Mouse (Mus musculus) CH12.LX (cell line): Measurements from ENCODE around the gene Arhgef11. TPM values are rescaled to one million over a fixed set of nuclear protein-coding genes. Genes with fewer than 3 reads are reported as not detected.
"Not testable (repeated sequence)": the region's sequence is repeated elsewhere in the genome, so short reads cannot be mapped to it uniquely, and the experiment has no call there.

ENCODE experiments used
- DNase-seq: peaks from one replicate; pipeline ENCODE4 v3.0.0-alpha.2; 2013; ENCODE audit errors: extremely low read depth
- H3K27ac ChIP-seq: 2 replicates; pipeline ENCODE4 v1.5.1; 2012; ENCODE audit warnings: low read depth, mild to moderate bottlenecking, control low read depth, moderate library complexity; ENCODE audit not compliant: insufficient read depth
- H3K27me3 ChIP-seq: replicated peaks from 2 replicates; pipeline ENCODE3; 2012; ENCODE audit warnings: inconsistent platforms
- H3K36me3 ChIP-seq, 2 experiments: replicated peaks in 1 of 2; 2 replicates each; pipeline versions ENCODE3 to v1.6.1; 2012; ENCODE audit warnings: inconsistent platforms in 1 of 2, low read length in 1 of 2, mild to moderate bottlenecking in 1 of 2, mixed read lengths in 1 of 2, moderate library complexity in 1 of 2; ENCODE audit not compliant: control insufficient read depth in 1 of 2, insufficient read depth in 1 of 2
- H3K4me1 ChIP-seq, 2 experiments: 2 replicates each; pipeline ENCODE4 v1.6.1; 2012; ENCODE audit warnings: inconsistent platforms in 1 of 2, moderate library complexity in 1 of 2; ENCODE audit not compliant: insufficient read depth in 2 of 2, control insufficient read depth in 1 of 2
- H3K4me2 ChIP-seq: 2 replicates; pipeline ENCODE4 v1.6.1; 2012; ENCODE audit warnings: low read depth, mild to moderate bottlenecking, control low read depth; ENCODE audit not compliant: poor library complexity, insufficient read depth, severe bottlenecking
- H3K4me3 ChIP-seq, 3 experiments: fragments of 150-350 bp in 1 of 3; sonication (generic) in 1 of 3; replicated peaks in 1 of 3; 2 replicates each; pipeline versions ENCODE3 to v1.5.1; 2011 to 2012; ENCODE audit warnings: low read depth in 2 of 3, low read length in 2 of 3, mild to moderate bottlenecking in 2 of 3, moderate library complexity in 2 of 3, control low read depth in 1 of 3, improper control_type of control experiment in 1 of 3, inconsistent platforms in 1 of 3, mixed read lengths in 1 of 3; ENCODE audit not compliant: poor library complexity in 1 of 3
- H3K79me2 ChIP-seq: replicated peaks from 2 replicates; pipeline ENCODE4 v1.6.1; 2012; ENCODE audit warnings: mild to moderate bottlenecking, moderate library complexity; ENCODE audit not compliant: control insufficient read depth, poor library complexity, insufficient read depth, severe bottlenecking; ENCODE audit errors: extremely low read depth
- H3K9ac ChIP-seq: 2 replicates; pipeline ENCODE4 v1.6.1; 2012; ENCODE audit warnings: low read depth, mild to moderate bottlenecking, control low read depth, moderate library complexity; ENCODE audit not compliant: insufficient read depth
- H3K9me3 ChIP-seq: replicated peaks from 2 replicates; pipeline ENCODE3; 2012; ENCODE audit warnings: low read length, inconsistent platforms, mixed read lengths
- CHD1 ChIP-seq: IDR thresholded peaks from 2 replicates; pipeline ENCODE4 v1.6.1; 2012; ENCODE audit warnings: low read depth, low read length, improper control_type of control experiment, inconsistent platforms
- CHD2 ChIP-seq: IDR thresholded peaks from 2 replicates; pipeline ENCODE4 v1.6.1; 2011; ENCODE audit warnings: low read length, improper control_type of control experiment
- CTCF ChIP-seq, 2 experiments: IDR thresholded peaks in 1 of 2; conservative IDR thresholded peaks in 1 of 2; 2 replicates each; pipeline ENCODE4 v1.5.1; 2011 to 2012; ENCODE audit warnings: low read depth in 2 of 2, low read length in 2 of 2, improper control_type of control experiment in 1 of 2, inconsistent platforms in 1 of 2, mild to moderate bottlenecking in 1 of 2, moderate library complexity in 1 of 2
- ELF1 ChIP-seq: IDR thresholded peaks from 2 replicates; pipeline ENCODE4 v1.6.1; 2014; ENCODE audit warnings: low read depth, mild to moderate bottlenecking, inconsistent platforms, low read length, improper control_type of control experiment
- EP300 ChIP-seq: IDR thresholded peaks from 2 replicates; pipeline ENCODE4 v1.6.1; 2011; ENCODE audit warnings: low read length, improper control_type of control experiment
- GABPA ChIP-seq: IDR thresholded peaks from 2 replicates; pipeline ENCODE4 v1.6.1; 2012; ENCODE audit warnings: low read depth, low read length, improper control_type of control experiment, inconsistent platforms; ENCODE audit not compliant: insufficient replicate concordance
- KAT2A ChIP-seq: IDR thresholded peaks from 2 replicates; pipeline ENCODE4 v1.6.1; 2012; ENCODE audit warnings: low read length, improper control_type of control experiment, inconsistent platforms; ENCODE audit not compliant: insufficient replicate concordance
- MAX ChIP-seq: IDR thresholded peaks from 2 replicates; pipeline ENCODE4 v1.6.1; 2011; ENCODE audit warnings: low read length, improper control_type of control experiment
- MEF2A ChIP-seq: IDR thresholded peaks from 2 replicates; pipeline ENCODE4 v1.6.1; 2014; ENCODE audit warnings: low read depth, mild to moderate bottlenecking, inconsistent platforms, low read length, improper control_type of control experiment, borderline replicate concordance
- MXI1 ChIP-seq: IDR thresholded peaks from 2 replicates; pipeline ENCODE4 v1.6.1; 2011; ENCODE audit warnings: mild to moderate bottlenecking, low read depth, low read length, improper control_type of control experiment
- MYC ChIP-seq: IDR thresholded peaks from 2 replicates; pipeline ENCODE4 v1.6.1; 2011; ENCODE audit warnings: low read depth, mild to moderate bottlenecking, improper control_type of control experiment, low read length
- SIN3A ChIP-seq: IDR thresholded peaks from 2 replicates; pipeline ENCODE4 v1.6.1; 2012; ENCODE audit warnings: low read length, improper control_type of control experiment, inconsistent platforms
- TBP ChIP-seq: conservative IDR thresholded peaks from 2 replicates; pipeline ENCODE4 v1.6.1; 2011; ENCODE audit warnings: low read depth, low read length, improper control_type of control experiment
- TCF12 ChIP-seq: IDR thresholded peaks from 2 replicates; pipeline ENCODE4 v1.6.1; 2014; ENCODE audit warnings: low read depth, mild to moderate bottlenecking, inconsistent platforms, low read length, improper control_type of control experiment
- USF1 ChIP-seq: IDR thresholded peaks from 2 replicates; pipeline ENCODE4 v1.6.1; 2014; ENCODE audit warnings: low read depth, mild to moderate bottlenecking, inconsistent platforms, low read length, improper control_type of control experiment
- USF2 ChIP-seq: conservative IDR thresholded peaks from 2 replicates; pipeline ENCODE4 v1.6.1; 2011; ENCODE audit warnings: low read depth, low read length, improper control_type of control experiment
- ZNF384 ChIP-seq: IDR thresholded peaks from 2 replicates; pipeline ENCODE4 v1.6.1; 2012; ENCODE audit warnings: low read depth, low read length, improper control_type of control experiment, inconsistent platforms
- dilution Hi-C: fragments of 300-500 bp; cut with MboI; formaldehyde crosslinking; loops from 2 replicates; pipeline ENCODE4 v1.14.3; 2020; ENCODE audit warnings: low sequenced_read_pairs; ENCODE audit not compliant: extremely low pct_unique_long_range_greater_than_20kb, extremely low pct_ligation_motif_present
- in situ Hi-C: fragments of 300-500 bp; cut with MboI; formaldehyde crosslinking; loops from 3 replicates; pipeline ENCODE4 v1.14.3; 2019; ENCODE audit warnings: low sequenced_read_pairs, low pct_ligation_motif_present, low pct_unique_long_range_greater_than_20kb, mixed read lengths
- polyA plus RNA-seq: library from polyadenylated mRNA; unstranded; fragments of >175 nt; gene quantifications from 2 replicates; pipeline ENCODE4 v1.2.1, GENCODE M21; 2012; ENCODE audit warnings: low read depth; ENCODE audit not compliant: insufficient read length
- total RNA-seq, 2 experiments: library from RNA; depleted of rRNA; stranded (reverse); fragments of 300-350 nt in 1 of 2; fragments of >200 nt in 1 of 2; gene quantifications; 2 replicates each; pipeline ENCODE4 v1.2.3; 2012 to 2014

Gene Arhgef11
- total and polyA plus RNA-seq, 3 experiments, result 5.6 to 11.7 (median 8.7) TPM

GRCm38 (mm10) chr3:87582259-87582658 is 35.1 kb upstream of the Arhgef11 start:
- Histone ChIP-seq H3K27me3 (no peaks in the 10 kb centered on the region), H3K4me2 (no peak overlapping the region), H3K4me1 (no peaks in the 10 kb centered on the region), H3K36me3 (no peaks in the 10 kb centered on the region), H3K79me2 (no peaks in the 10 kb centered on the region), H3K27ac (no peak overlapping the region), H3K4me3 (no peak overlapping the region), H3K9ac (no peak overlapping the region), H3K9me3 (peaks cover 17% of the 10 kb centered on the region)
- in situ Hi-C loops (no loop called here), dilution Hi-C loops (no loop called here)
- no peak for DNase-seq
- TF ChIP-seq MYC (no peak), MAX (no peak), ZNF384 (no peak), CTCF (conservative IDR thresholded peaks at IDR 0.05 in 1 of 2, IDR thresholded peaks at IDR 0.05 in 1 of 2; ENCODE audit: low read depth in 2 of 2, low read length in 2 of 2) (no peak)

GRCm38 (mm10) chr3:87593793-87594192 is 23.6 kb upstream of the Arhgef11 start:
- in situ Hi-C loops (no loop called here), dilution Hi-C loops (no loop called here)
- Histone ChIP-seq H3K4me3 (no peak overlapping the region), H3K27ac (no peak overlapping the region), H3K9ac (no peak overlapping the region), H3K27me3 (peaks cover 3% of the 10 kb centered on the region), H3K36me3 (no peaks in the 10 kb centered on the region), H3K4me2 (no peak overlapping the region), H3K79me2 (no peaks in the 10 kb centered on the region), H3K4me1 (no peaks in the 10 kb centered on the region), H3K9me3 (peaks cover 2% of the 10 kb centered on the region)
- no peak for TF ChIP-seq MAX
- no peak for TF ChIP-seq TCF12
- TF ChIP-seq CHD1, result no peak
- no peak for TF ChIP-seq GABPA
- no peak for TF ChIP-seq SIN3A
- no peak for TF ChIP-seq TBP
- TF ChIP-seq USF2, result no peak
- TF ChIP-seq EP300, result no peak
- no peak for TF ChIP-seq KAT2A
- no peak for TF ChIP-seq CHD2
- TF ChIP-seq ELF1, result no peak
- TF ChIP-seq MEF2A, result no peak
- no peak for TF ChIP-seq MXI1
- TF ChIP-seq USF1, result no peak
- DNase-seq, result no peak

GRCm38 (mm10) chr3:87595328-87595727 is 22.0 kb upstream of the Arhgef11 start:
- H3K4me3 ChIP-seq, H3K9ac ChIP-seq, H3K4me2 ChIP-seq, dilution Hi-C loops, H3K36me3 ChIP-seq, H3K4me1 ChIP-seq, in situ Hi-C loops, H3K27ac ChIP-seq, H3K79me2 ChIP-seq, H3K27me3 ChIP-seq, DNase-seq, H3K9me3 ChIP-seq: not testable (repeated sequence)
